Mouse (Mus musculus) left cerebral cortex, postnatal 10 days (tissue): Measurements from ENCODE around the gene Syt3. TPM values are rescaled to one million over a fixed set of nuclear protein-coding genes. Genes with fewer than 3 reads are reported as not detected.
A peak's percentile ranks its signal among the peaks of the same experiment; 100 is the strongest.

Experiments
- DNase-seq, 2 experiments: peaks; one replicate each; pipeline ENCODE4 v3.0.0; 2021 to 2022; ENCODE audit warnings: low spot score in 2 of 2, mixed read lengths in 1 of 2; ENCODE audit errors: extremely low spot score in 1 of 2
- intact Hi-C: fragments of 180-260 bp; cut with DNase I; formaldehyde crosslinking; loops from one replicate; pipeline ENCODE4 v1.15.1; 2025
- total RNA-seq, 2 experiments: library from RNA; stranded (reverse); gene quantifications; 2 replicates each; pipeline ENCODE4 v1.2.3; 2021

Gene Syt3
- total RNA-seq: 10 to 100 TPM; 77.1 to 78.3 TPM

GRCm38 (mm10) chr7:44383980-44384715 is at the start of gene Syt3:
Gene Syt3 (plus strand): TSS chr7:44384102.
- intact Hi-C loops: no loop called here
- DNase-seq: peak; percentile 77 to 82

GRCm38 (mm10) chr7:44334139-44334538 is 49.8 kb upstream of the Syt3 start:
- intact Hi-C loops: no loop called here
- no peak for DNase-seq

- peak in 1 of 2 experiments; percentile 78 for DNase-seq
- intact Hi-C loops: no loop called here
Observed at GRCm38 (mm10) chr7:44335031-44335878, 48.6 kb upstream of the Syt3 start.

- intact Hi-C loops: no loop called here
- DNase-seq: peak in 1 of 2 experiments; percentile 67
Observed at GRCm38 (mm10) chr7:44336046-44337021, 47.6 kb upstream of the Syt3 start.

- DNase-seq: no peak
- intact Hi-C loops: no loop called here
Observed at GRCm38 (mm10) chr7:44337121-44337849, 46.6 kb upstream of the Syt3 start.

GRCm38 (mm10) chr7:44340226-44340625 is 43.7 kb upstream of the Syt3 start:
- intact Hi-C loops: no loop called here

GRCm38 (mm10) chr7:44341119-44341518 is 42.8 kb upstream of the Syt3 start:
- no peak for DNase-seq
- intact Hi-C loops: no loop called here

More at GRCm38 (mm10) chr7:44340226-44340625, 43.7 kb upstream of the Syt3 start:
- no peak for DNase-seq

- intact Hi-C loops: no loop called here
- DNase-seq: no peak
Observed at GRCm38 (mm10) chr7:44341714-44342113, 42.2 kb upstream of the Syt3 start.

- peak in 1 of 2 experiments; percentile 47 for DNase-seq
- intact Hi-C loops: no loop called here
Observed at GRCm38 (mm10) chr7:44343459-44344015, 40.4 kb upstream of the Syt3 start.

GRCm38 (mm10) chr7:44344622-44345021 is 39.3 kb upstream of the Syt3 start:
- intact Hi-C loops: no loop called here

GRCm38 (mm10) chr7:44349043-44349442 is 34.9 kb upstream of the Syt3 start:
- intact Hi-C loops: no loop called here

More at GRCm38 (mm10) chr7:44344622-44345021, 39.3 kb upstream of the Syt3 start:
- no peak for DNase-seq

GRCm38 (mm10) chr7:44350957-44351711 is 32.8 kb upstream of the Syt3 start:
- DNase-seq: peak; percentile 79 to 86
- intact Hi-C loops: loop anchor here (2.0 kb wide), 1 partner anchor 88 kb away; no protein-coding TSS in a partner anchor

More at GRCm38 (mm10) chr7:44349043-44349442, 34.9 kb upstream of the Syt3 start:
- peak in 1 of 2 experiments; percentile 47 for DNase-seq

- DNase-seq: peak in 1 of 2 experiments; percentile 59
- intact Hi-C loops: loop anchor here (2.0 kb wide), 1 partner anchor 89 kb away; no protein-coding TSS in a partner anchor
Observed at GRCm38 (mm10) chr7:44351881-44352749, 31.8 kb upstream of the Syt3 start.

- intact Hi-C loops: no loop called here
- DNase-seq: peak in 1 of 2 experiments; percentile 59
Observed at GRCm38 (mm10) chr7:44352750-44353600, 30.9 kb upstream of the Syt3 start.
